ENCODE assay signal across 8 mouse cellular contexts in the genomic region with DNA sequence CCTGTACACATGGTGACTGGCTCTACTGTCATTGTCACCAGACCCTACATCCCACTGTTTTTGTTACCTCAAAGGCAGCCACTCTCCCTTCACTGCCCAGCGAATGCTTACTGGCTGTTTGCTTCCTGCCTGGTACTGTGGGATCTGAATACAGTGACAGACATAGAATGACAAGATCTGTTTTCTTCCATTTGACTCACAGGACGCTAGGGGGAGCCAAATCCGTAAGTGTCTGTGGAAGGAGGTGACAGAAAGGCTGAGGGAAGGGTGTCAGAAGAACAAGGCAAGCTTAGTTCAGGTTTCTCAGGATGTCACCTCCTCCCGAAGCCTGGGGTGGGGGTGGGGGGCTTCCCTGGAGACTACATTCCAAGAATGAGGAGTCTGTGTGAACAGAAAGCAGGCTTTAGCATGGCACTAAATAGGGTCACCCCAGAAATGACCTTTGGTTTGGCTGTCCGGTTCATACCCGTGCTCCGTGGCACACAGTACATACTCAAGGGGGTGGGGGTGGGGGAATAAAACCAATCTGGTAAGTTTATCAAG. TPM values are rescaled to one million over a fixed set of nuclear protein-coding genes. Genes with fewer than 3 reads are reported as not detected.
DNase-seq lines count a peak whose midpoint lies in the region; ATAC-seq and TF ChIP-seq lines count a peak whose summit lies in the region.

No protein-coding gene starts in this region.

- TF ChIP-seq RAD21 in MEL (IDR thresholded peaks at IDR 0.05; ENCODE audit: low read depth, low read length) = peak; percentile 87

- H3K79me2 ChIP-seq in MEL (ENCODE audit: control insufficient read depth, insufficient read depth, low read length, poor library complexity) = no peaks in the 10 kb centered on the region

- no peak for TF ChIP-seq EP300 in MEL (IDR thresholded peaks at IDR 0.05; ENCODE audit: low read depth in 1 of 2, low read length in 2 of 2)
- TF ChIP-seq EP300 in liver, embryonic 14.5 days (IDR thresholded peaks at IDR 0.05; ENCODE audit: low read depth) = no peak

- H3K4me2 ChIP-seq in heart, embryonic 16.5 days (ENCODE audit: low read depth, low read length) = peak overlapping the region; percentile 44
- H3K4me2 ChIP-seq in liver, embryonic 14.5 days (ENCODE audit: low read depth) = peak overlapping the region; percentile 16; the same call in 1 of the 2 replicates
- H3K4me2 ChIP-seq in neural tube, embryonic 11.5 days (ENCODE audit: low read depth) = no peak overlapping the region

- 0 out of 2 replicates have a peak, but pooled peaks have one; percentile 54 for ATAC-seq in heart, embryonic 16.5 days (replicated peaks; ENCODE audit: extremely low read depth, insufficient read depth, low FRiP score)
- peak; percentile 55; the same call in 1 of the 2 replicates for ATAC-seq in liver, embryonic 14.5 days (ENCODE audit: insufficient read depth)
- ATAC-seq in neural tube, embryonic 11.5 days (ENCODE audit: insufficient read depth, low FRiP score, low TSS enrichment) = peak; percentile 49

- H3K27ac ChIP-seq in MEL (ENCODE audit: control insufficient read depth, low read depth, low read length) = no peak overlapping the region
- H3K27ac ChIP-seq in heart, embryonic 16.5 days (ENCODE audit: low read length) = peak overlapping the region; percentile 43; the same call in 1 of the 2 replicates
- H3K27ac ChIP-seq in liver, embryonic 14.5 days = no peak overlapping the region
- H3K27ac ChIP-seq in neural tube, embryonic 11.5 days (ENCODE audit: low read depth, low read length) = no peak overlapping the region

- no peaks in the 10 kb centered on the region for H3K27me3 ChIP-seq in MEL (ENCODE audit: control insufficient read depth in 1 of 2, insufficient read depth in 2 of 2, low read length in 2 of 2)
- H3K27me3 ChIP-seq in heart, embryonic 16.5 days (ENCODE audit: control insufficient read depth, insufficient read depth, low read length) = no peaks in the 10 kb centered on the region
- H3K27me3 ChIP-seq in liver, embryonic 14.5 days (ENCODE audit: control insufficient read depth, insufficient read depth, low read length) = no peaks in the 10 kb centered on the region
- no peaks in the 10 kb centered on the region for H3K27me3 ChIP-seq in neural tube, embryonic 11.5 days (ENCODE audit: control insufficient read depth, insufficient read depth, low read length)

- 9% methylated on average over 7 of the region's 7 CpGs for WGBS in heart, embryonic 16.5 days
- 20% methylated on average over 7 of the region's 7 CpGs for WGBS in liver, embryonic 14.5 days (ENCODE audit: insufficient replicate concordance)
- WGBS in neural tube, embryonic 11.5 days = 22% methylated on average over 7 of the region's 7 CpGs

- TF ChIP-seq CTCF in MEL (IDR thresholded peaks at IDR 0.05 in 2 of 3, conservative IDR thresholded peaks at IDR 0.05 in 1 of 3; ENCODE audit: control insufficient read depth in 1 of 3, insufficient read depth in 1 of 3, low read depth in 2 of 3, low read length in 3 of 3, poor library complexity in 1 of 3, severe bottlenecking in 1 of 3) = peak; percentile 64 to 92 (median 77)
- TF ChIP-seq CTCF in liver, embryonic 14.5 days (IDR thresholded peaks at IDR 0.05; ENCODE audit: low read depth) = peak; percentile 93

- no peak for TF ChIP-seq POLR2A in MEL (IDR thresholded peaks at IDR 0.05; ENCODE audit: control insufficient read depth in 1 of 2, insufficient read depth in 1 of 2, low read depth in 1 of 2, low read length in 2 of 2, poor library complexity in 1 of 2)

- peak overlapping the region; percentile 43 to 44 for H3K4me3 ChIP-seq in MEL (ENCODE audit: control insufficient read depth in 1 of 2, insufficient read depth in 1 of 2, low read depth in 2 of 2, low read length in 2 of 2)
- H3K4me3 ChIP-seq in heart, embryonic 16.5 days (ENCODE audit: low read length) = no peak overlapping the region
- H3K4me3 ChIP-seq in liver, embryonic 14.5 days (ENCODE audit: insufficient read depth in 1 of 2, low read depth in 2 of 2, low read length in 2 of 2) = no peak overlapping the region
- H3K4me3 ChIP-seq in neural tube, embryonic 11.5 days (ENCODE audit: low read depth, low read length) = no peak overlapping the region

- H3K9ac ChIP-seq in MEL (ENCODE audit: control insufficient read depth, low read depth, low read length, poor library complexity, severe bottlenecking) = peak overlapping the region; percentile 27
- 0 out of 2 replicates have a peak overlapping the region, but pooled peaks have one; percentile 4 for H3K9ac ChIP-seq in heart, embryonic 16.5 days (ENCODE audit: low read length)
- no peak overlapping the region for H3K9ac ChIP-seq in liver, embryonic 14.5 days (replicated peaks)
- no peak overlapping the region for H3K9ac ChIP-seq in neural tube, embryonic 11.5 days (ENCODE audit: low read length)

- H3K9me3 ChIP-seq in MEL (replicated peaks; ENCODE audit: insufficient read depth, low read length) = no peaks in the 10 kb centered on the region
- no peaks in the 10 kb centered on the region for H3K9me3 ChIP-seq in heart, embryonic 16.5 days (replicated peaks; ENCODE audit: control insufficient read depth, low read length)
- H3K9me3 ChIP-seq in liver, embryonic 14.5 days (ENCODE audit: control insufficient read depth, low read length) = no peaks in the 10 kb centered on the region
- no peaks in the 10 kb centered on the region for H3K9me3 ChIP-seq in neural tube, embryonic 11.5 days (ENCODE audit: control insufficient read depth, low read length)

- H3K4me1 ChIP-seq in MEL (ENCODE audit: control insufficient read depth in 1 of 2, insufficient read depth in 2 of 2, low read length in 2 of 2) = no peaks in the 10 kb centered on the region
- H3K4me1 ChIP-seq in heart, embryonic 16.5 days (ENCODE audit: control insufficient read depth, insufficient read depth, low read length) = peaks cover 7% of the 10 kb centered on the region; the same call in 1 of the 2 replicates
- H3K4me1 ChIP-seq in liver, embryonic 14.5 days (replicated peaks; ENCODE audit: control insufficient read depth in 2 of 2, insufficient read depth in 2 of 2, low read length in 1 of 2) = peaks cover 0 to 3% of the 10 kb centered on the region in 2 experiments; a peak in 1 of 4 replicates
- H3K4me1 ChIP-seq in neural tube, embryonic 11.5 days (ENCODE audit: control insufficient read depth, insufficient read depth, low read length) = no peaks in the 10 kb centered on the region

- DNase-seq in MEL (ENCODE audit: low read depth, low spot score) = peak; percentile 93
- peak; percentile 63 for DNase-seq in c-Kit-negative CD71-positive TER-119-positive erythroid progenitor cells, embryonic 14.5 days (ENCODE audit: low read depth, low spot score)
- peak; percentile 21 for DNase-seq in fat pad, adult 2 months (ENCODE audit: extremely low read depth, low read depth, low spot score)
- DNase-seq in kidney, postnatal 25 days = peak; percentile 59 to 76
- peak; percentile 45 to 58 (median 53) for DNase-seq in liver, embryonic 14.5 days (ENCODE audit: low read depth in 3 of 3, low spot score in 3 of 3)
- DNase-seq in neural tube, embryonic 11.5 days (ENCODE audit: low spot score) = peak; percentile 82
- DNase-seq in thymus, postnatal 0 days (ENCODE audit: low spot score) = peak; percentile 82

- no peaks in the 10 kb centered on the region for H3K36me3 ChIP-seq in MEL (ENCODE audit: control insufficient read depth in 1 of 2, insufficient read depth in 2 of 2, low read length in 2 of 2)
- no peaks in the 10 kb centered on the region for H3K36me3 ChIP-seq in heart, embryonic 16.5 days (ENCODE audit: control insufficient read depth, insufficient read depth)
- no peaks in the 10 kb centered on the region for H3K36me3 ChIP-seq in liver, embryonic 14.5 days (replicated peaks; ENCODE audit: control insufficient read depth, insufficient read depth, low read depth)
- H3K36me3 ChIP-seq in neural tube, embryonic 11.5 days (ENCODE audit: control insufficient read depth, insufficient read depth, low read length) = no peaks in the 10 kb centered on the region

TF ChIP-seq in MEL, 35 proteins besides CTCF, POLR2A, EP300 and RAD21:
- TF ChIP-seq RCOR1 (IDR thresholded peaks at IDR 0.05; ENCODE audit: low read depth, low read length) = no peak
- peak; percentile 65 for TF ChIP-seq ZC3H11A (IDR thresholded peaks at IDR 0.05; ENCODE audit: low read depth, low read length)
- 0 out of 2 replicates have a peak, but pooled peaks have one; percentile 22 for TF ChIP-seq SIN3A (IDR thresholded peaks at IDR 0.05; ENCODE audit: low read length)
- TF ChIP-seq NRF1 (IDR thresholded peaks at IDR 0.05; ENCODE audit: insufficient read depth, low read depth, low read length, poor library complexity, severe bottlenecking) = no peak
- TF ChIP-seq HCFC1 (IDR thresholded peaks at IDR 0.05; ENCODE audit: low read depth, low read length) = no peak
- TF ChIP-seq NELFE (IDR thresholded peaks at IDR 0.05; ENCODE audit: low read depth, low read length) = no peak
- no peak for TF ChIP-seq ELF1 (IDR thresholded peaks at IDR 0.05; ENCODE audit: low read depth, low read length)
- TF ChIP-seq MYC (IDR thresholded peaks at IDR 0.05; ENCODE audit: low read depth, low read length) = no peak
- TF ChIP-seq UBTF (IDR thresholded peaks at IDR 0.05; ENCODE audit: borderline replicate concordance, insufficient read depth, low read depth, low read length) = no peak
- 0 out of 2 replicates have a peak, but pooled peaks have one; percentile 23 for TF ChIP-seq MXI1 (IDR thresholded peaks at IDR 0.05; ENCODE audit: low read depth, low read length)
- TF ChIP-seq SMC3 (IDR thresholded peaks at IDR 0.05; ENCODE audit: low read depth, low read length) = peak; percentile 84

RNA-seq across cellular contexts. Expression of gene Thbs4, which starts 43.6 kb away (rescaled TPM):
- total RNA-seq in MEL (2012; rRNA removed) = not detected in 2 replicates
- polyA plus RNA-seq in MEL (2012; ENCODE audit: insufficient read depth in 1 of 2, insufficient read length in 2 of 2, low read depth in 1 of 2, low replicate concordance in 2 of 2, missing spikeins in 1 of 2) = not detected
- polyA plus RNA-seq in heart, embryonic 16.5 days (2015; fragmentation: Nextera tagmentation; extraction: Ambion mirVana) = 33.5 and 37.5 TPM in 2 replicates
- polyA plus RNA-seq in liver, embryonic 14.5 days (2012; rRNA removed) = 0.11 and 0.12 TPM in 2 replicates
- 0.03 and 0.06 TPM in 2 replicates for polyA plus RNA-seq in liver, embryonic 14.5 days (2014; fragmentation: Nextera tagmentation; extraction: Ambion mirVana)
- polyA plus RNA-seq in neural tube, embryonic 11.5 days (2014; fragmentation: Nextera tagmentation; extraction: Ambion mirVana) = 1.2 TPM in 2 replicates
- 0.55 TPM in 2 replicates for polyA plus RNA-seq in thymus, postnatal 0 days (2015; fragmentation: Nextera tagmentation; extraction: Ambion mirVana)

Comparison
In these comparisons a context has a peak if more than half of its experiments do, and no peak if none do; other contexts are left out.
1. DNase-seq: peak in every context shown above with its lines; median percentile 93 in MEL; 82 in neural tube, embryonic 11.5 days; 82 in thymus, postnatal 0 days; 68 in kidney, postnatal 25 days; 63 in c-Kit-negative CD71-positive TER-119-positive erythroid progenitor cells, embryonic 14.5 days; 53 in liver, embryonic 14.5 days; 21 in fat pad, adult 2 months.
2. H3K4me3 ChIP-seq: peak in MEL (2 of 2); none in heart, embryonic 16.5 days (single experiment), liver, embryonic 14.5 days (0 of 2) and neural tube, embryonic 11.5 days (single experiment).
3. H3K9ac ChIP-seq: peak in MEL (single experiment) and heart, embryonic 16.5 days (single experiment); none in liver, embryonic 14.5 days (single experiment) and neural tube, embryonic 11.5 days (single experiment).
4. RNA of gene Thbs4, which starts 43.6 kb away (polyA plus RNA-seq): 33.5 to 37.5 TPM in heart, embryonic 16.5 days; 1.2 TPM in neural tube, embryonic 11.5 days, 0.55 TPM in thymus, postnatal 0 days, 0.03 to 0.12 TPM in liver, embryonic 14.5 days and not detected in MEL; every median in the first group is over 10 times any median in the second.
5. Peak in every context shown above with its lines, with median percentiles within 50 percentile points of each other: ATAC-seq.